Mouse (Mus musculus) ES-E14 (cell line): ENCODE data around the gene Slc2a5. TPM values are rescaled to one million over a fixed set of nuclear protein-coding genes. Genes with fewer than 3 reads are reported as not detected.

Experiments used
- DNase-seq: peaks from one replicate; pipeline ENCODE4 v3.0.0-alpha.2; 2013; ENCODE audit warnings: low read depth, low spot score
- H3K27ac ChIP-seq: 2 replicates; pipeline ENCODE4 v1.5.1; 2012; ENCODE audit warnings: low read depth, mild to moderate bottlenecking, low read length, moderate library complexity, mixed read lengths; ENCODE audit not compliant: poor library complexity, insufficient read depth, severe bottlenecking
- H3K36me3 ChIP-seq: 2 replicates; pipeline ENCODE4 v1.6.1; 2012; ENCODE audit warnings: mild to moderate bottlenecking, low read length, moderate library complexity, mixed read lengths; ENCODE audit not compliant: control insufficient read depth, poor library complexity, insufficient read depth, severe bottlenecking
- H3K4me1 ChIP-seq, 2 experiments: fragments of 150-350 bp in 1 of 2; sonication (generic) in 1 of 2; 2 replicates each; pipeline ENCODE4 v1.6.1; 2012; ENCODE audit warnings: low read length in 2 of 2, mild to moderate bottlenecking in 1 of 2, mixed read lengths in 1 of 2; ENCODE audit not compliant: control insufficient read depth in 2 of 2, insufficient read depth in 2 of 2, poor library complexity in 1 of 2
- H3K4me3 ChIP-seq, 2 experiments: fragments of 150-350 bp in 1 of 2; sonication (generic) in 1 of 2; 2 replicates each; pipeline ENCODE4 v1.5.1; 2012; ENCODE audit warnings: low read length in 2 of 2, low read depth in 1 of 2, mild to moderate bottlenecking in 1 of 2, mixed read lengths in 1 of 2; ENCODE audit not compliant: insufficient read depth in 1 of 2, poor library complexity in 1 of 2, severe bottlenecking in 1 of 2
- H3K9ac ChIP-seq: 2 replicates; pipeline ENCODE4 v1.6.1; 2012; ENCODE audit warnings: low read depth, mild to moderate bottlenecking, low read length, mixed read lengths; ENCODE audit not compliant: poor library complexity, insufficient read depth, severe bottlenecking
- H3K9me3 ChIP-seq: fragments of 150-350 bp; sonication (generic); 2 replicates; pipeline ENCODE4 v1.6.1; 2012; ENCODE audit warnings: low read depth, mild to moderate bottlenecking, low read length; ENCODE audit not compliant: control insufficient read depth, insufficient read depth
- CHD2 ChIP-seq: IDR thresholded peaks from 2 replicates; pipeline ENCODE4 v1.6.1; 2014; ENCODE audit warnings: mild to moderate bottlenecking, low read depth, low read length, inconsistent platforms
- HCFC1 ChIP-seq: IDR thresholded peaks from 2 replicates; pipeline ENCODE4 v1.6.1; 2012; ENCODE audit warnings: low read length, inconsistent platforms, borderline replicate concordance; ENCODE audit not compliant: insufficient read depth
- MAFK ChIP-seq: IDR thresholded peaks from 2 replicates; pipeline ENCODE4 v1.6.1; 2014; ENCODE audit warnings: mild to moderate bottlenecking, low read depth, low read length, inconsistent platforms; ENCODE audit not compliant: insufficient read depth
- ZC3H11A ChIP-seq: IDR thresholded peaks from 2 replicates; pipeline ENCODE4 v1.6.1; 2012; ENCODE audit warnings: low read depth, mild to moderate bottlenecking, inconsistent platforms, low read length, borderline replicate concordance
- ZNF384 ChIP-seq: IDR thresholded peaks from 2 replicates; pipeline ENCODE4 v1.6.1; 2012; ENCODE audit warnings: low read depth, low read length, inconsistent platforms
- in situ Hi-C, 2 experiments: fragments of 600-800 bp; cut with MboI; formaldehyde crosslinking; loops; one replicate each; pipeline ENCODE4 v1.15.1; 2025; ENCODE audit warnings: low sequenced_read_pairs in 2 of 2, inconsistent platforms in 1 of 2; ENCODE audit not compliant: unreplicated experiment in 2 of 2
- total RNA-seq: library from RNA; depleted of rRNA; stranded (reverse); fragments of 300-350 nt; gene quantifications from 2 replicates; pipeline ENCODE4 v1.2.3, GENCODE M21; 2012

Slc2a5 gene
- total RNA-seq, 1 experiment, result 3.2 TPM

GRCm38 (mm10) chr4:150151045-150151444 is 32.0 kb downstream of the Slc2a5 start:
- H3K27ac ChIP-seq, result no peak overlapping the region

GRCm38 (mm10) chr4:150152483-150152882 is 33.4 kb downstream of the Slc2a5 start:
- Histone ChIP-seq H3K9me3 (no peaks in the 10 kb centered on the region), H3K36me3 (no peaks in the 10 kb centered on the region), H3K27ac (no peak overlapping the region), H3K9ac (no peak overlapping the region), H3K4me3 (no peak overlapping the region), H3K4me1 (peaks cover 2 to 10% of the 10 kb centered on the region in 2 experiments; a peak in 1 of 4 replicates)
- TF ChIP-seq MAFK (no peak), ZC3H11A (no peak), CHD2 (no peak)
- no peak for DNase-seq
- in situ Hi-C loops, result no loop called here

More at GRCm38 (mm10) chr4:150151045-150151444, 32.0 kb downstream of the Slc2a5 start:
- Histone ChIP-seq H3K9ac (no peak overlapping the region), H3K4me3 (no peak overlapping the region), H3K36me3 (no peaks in the 10 kb centered on the region), H3K4me1 (peaks cover 0 to 10% of the 10 kb centered on the region in 2 experiments; a peak in 1 of 4 replicates), H3K9me3 (no peaks in the 10 kb centered on the region)
- DNase-seq, result peak; percentile 50
- in situ Hi-C loops, result no loop called here
- TF ChIP-seq HCFC1 (no peak), CHD2 (no peak), ZNF384 (no peak), ZC3H11A (no peak), MAFK (no peak)

- Histone ChIP-seq H3K36me3 (no peaks in the 10 kb centered on the region), H3K27ac (no peak overlapping the region), H3K4me3 (no peak overlapping the region), H3K4me1 (peaks cover 2 to 12% of the 10 kb centered on the region in 2 experiments; a peak in 1 of 4 replicates), H3K9ac (no peak overlapping the region), H3K9me3 (no peaks in the 10 kb centered on the region)
- no peak for DNase-seq
- no peak for TF ChIP-seq HCFC1
- TF ChIP-seq CHD2, result no peak
- TF ChIP-seq ZC3H11A, result no peak
- TF ChIP-seq MAFK, result no peak
- no peak for TF ChIP-seq ZNF384
- in situ Hi-C loops, result no loop called here
Measured at GRCm38 (mm10) chr4:150155301-150155700, 36.2 kb downstream of the Slc2a5 start.

- in situ Hi-C loops, result no loop called here
- H3K9me3 ChIP-seq, result no peaks in the 10 kb centered on the region
- H3K27ac ChIP-seq, result no peak overlapping the region
- no peaks in the 10 kb centered on the region for H3K36me3 ChIP-seq
- H3K4me1 ChIP-seq, result peaks cover 2 to 12% of the 10 kb centered on the region in 2 experiments; a peak in 1 of 4 replicates
- H3K9ac ChIP-seq, result no peak overlapping the region
- no peak overlapping the region for H3K4me3 ChIP-seq
- TF ChIP-seq ZC3H11A, result no peak
- no peak for TF ChIP-seq CHD2
- DNase-seq, result no peak
Measured at GRCm38 (mm10) chr4:150155731-150156130, 36.6 kb downstream of the Slc2a5 start.

GRCm38 (mm10) chr4:150157348-150157882 is 38.3 kb downstream of the Slc2a5 start:
- Histone ChIP-seq H3K4me3 (no peak overlapping the region), H3K9ac (no peak overlapping the region), H3K4me1 (peaks cover 2 to 12% of the 10 kb centered on the region in 2 experiments; a peak in 1 of 4 replicates), H3K27ac (no peak overlapping the region), H3K9me3 (no peaks in the 10 kb centered on the region), H3K36me3 (no peaks in the 10 kb centered on the region)
- DNase-seq, result no peak
- no peak for TF ChIP-seq HCFC1
- no peak for TF ChIP-seq ZNF384
- no peak for TF ChIP-seq ZC3H11A
- TF ChIP-seq MAFK, result no peak
- no peak for TF ChIP-seq CHD2
- in situ Hi-C loops, result no loop called here
